Mouse (Mus musculus): ENCODE measurements around the gene Ptprj.
"Not testable (repeated sequence)": the region's sequence is repeated elsewhere in the genome, so short reads cannot be mapped to it uniquely, and the experiment has no call there.

DNA sequence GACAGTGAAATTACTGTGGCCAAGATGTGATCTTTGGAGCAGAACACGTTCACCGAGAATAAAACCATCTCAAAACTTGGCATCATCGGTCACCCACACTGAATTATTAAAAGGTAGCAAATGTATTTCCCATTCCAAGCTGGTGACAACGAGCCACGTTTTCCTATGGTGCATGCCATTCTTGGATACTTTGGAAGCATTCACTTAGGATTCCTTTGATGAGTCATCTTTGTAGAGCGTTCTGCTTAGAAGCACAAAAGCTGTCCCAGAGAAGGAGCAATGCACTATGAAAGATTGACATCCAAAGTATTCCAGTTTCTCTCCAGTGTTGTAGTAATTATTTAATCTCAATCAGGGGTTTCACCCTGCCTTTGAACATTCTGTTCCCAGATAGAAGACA is 158.2 kb downstream of the Ptprj start:
- not testable (repeated sequence) for TF ChIP-seq GATA1 (IDR thresholded peaks at IDR 0.05; ENCODE audit: borderline replicate concordance, low read length); FLI1 (IDR thresholded peaks at IDR 0.05; ENCODE audit: low read length)
